Mouse (Mus musculus) erythroblast, embryonic 14.5 days (primary cell): ENCODE results near the gene Gm49342.

Experiments used
- GATA1 ChIP-seq: IDR thresholded peaks from 2 replicates; pipeline ENCODE4 v1.6.1; 2012; ENCODE audit warnings: low read length, inconsistent platforms, mixed read lengths
- TAL1 ChIP-seq: IDR thresholded peaks from 3 replicates; pipeline ENCODE4 v1.6.1; 2012; ENCODE audit warnings: low read length, inconsistent platforms, mixed read lengths

DNA sequence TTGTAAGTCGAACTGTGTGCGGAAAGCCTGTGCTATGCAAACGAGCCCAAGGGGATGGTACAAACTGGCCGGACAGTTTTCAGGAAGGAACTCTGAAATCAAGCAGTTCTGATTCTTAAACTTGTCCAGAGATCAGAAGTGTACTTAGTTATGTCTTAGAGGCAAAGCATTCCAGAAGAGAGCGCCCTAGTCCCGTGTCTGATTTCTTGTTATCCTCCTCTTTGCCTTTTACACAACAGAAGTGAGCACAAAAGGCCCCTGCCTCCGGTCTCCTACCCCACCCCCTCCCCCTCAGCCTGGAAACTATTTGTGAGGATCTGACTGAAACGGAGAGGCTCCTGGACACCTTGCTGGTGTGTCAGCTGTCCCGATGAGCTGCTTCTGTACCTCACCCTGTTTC, 32.4 kb downstream of the Gm49342 start:
- no peak for TF ChIP-seq GATA1
- no peak for TF ChIP-seq TAL1
